Mouse (Mus musculus) heart, embryonic 16.5 days (tissue): ENCODE data around the gene Tmem217. TPM values are rescaled to one million over a fixed set of nuclear protein-coding genes. Genes with fewer than 3 reads are reported as not detected.

Experiments used
- ATAC-seq: fragments of 200-750 bp; cut with Nextera tagmentation; replicated peaks from 2 replicates; pipeline ENCODE4 v1.8.0; 2017; ENCODE audit warnings: moderate number of reproducible peaks; ENCODE audit not compliant: insufficient read depth, low FRiP score; ENCODE audit errors: extremely low read depth
- H3K27ac ChIP-seq: fragments of 300-500 bp; sonication (generic); 2 replicates; pipeline ENCODE4 v1.5.1; 2014; ENCODE audit warnings: mild to moderate bottlenecking, low read length, control low read depth, moderate library complexity
- H3K27me3 ChIP-seq: fragments of 300-500 bp; sonication (generic); 2 replicates; pipeline ENCODE4 v1.6.1; 2014; ENCODE audit warnings: low read length, mixed read lengths; ENCODE audit not compliant: control insufficient read depth, insufficient read depth
- H3K36me3 ChIP-seq: fragments of 300-500 bp; sonication (generic); 2 replicates; pipeline ENCODE4 v1.6.1; 2014; ENCODE audit not compliant: control insufficient read depth, insufficient read depth
- H3K4me1 ChIP-seq: fragments of 300-500 bp; sonication (generic); 2 replicates; pipeline ENCODE4 v1.6.1; 2014; ENCODE audit warnings: low read length, mixed read lengths; ENCODE audit not compliant: control insufficient read depth, insufficient read depth
- H3K4me2 ChIP-seq: fragments of 300-500 bp; sonication (generic); 2 replicates; pipeline ENCODE4 v1.6.1; 2014; ENCODE audit warnings: low read depth, mild to moderate bottlenecking, control low read depth, low read length
- H3K4me3 ChIP-seq: fragments of 300-500 bp; sonication (generic); 2 replicates; pipeline ENCODE4 v1.5.1; 2014; ENCODE audit warnings: mild to moderate bottlenecking, control low read depth, low read length
- H3K9ac ChIP-seq: fragments of 300-500 bp; sonication (generic); 2 replicates; pipeline ENCODE4 v1.6.1; 2014; ENCODE audit warnings: low read length, control low read depth
- H3K9me3 ChIP-seq: fragments of 300-500 bp; sonication (generic); replicated peaks from 2 replicates; pipeline ENCODE4 v1.6.1; 2016; ENCODE audit warnings: low read length; ENCODE audit not compliant: control insufficient read depth
- WGBS: fragments of 180-500 bp; shearing (Covaris S2); extraction: QIAGEN DNeasy Blood & Tissue Kit; methylation state at CpG from one replicate; pipeline ENCODE4 v1.1.7; 2014; 5-methylcytosine and 5-hydroxymethylcytosine counted together
- polyA plus RNA-seq: library from polyadenylated mRNA; unstranded; fragments of >200 nt; fragmentation: Nextera tagmentation; extraction: Ambion mirVana; gene quantifications from 2 replicates; pipeline ENCODE4 v1.2.1, GENCODE M21; 2015

The Tmem217 gene
- polyA plus RNA-seq, 1 experiment from 2014 or later = 0.85 TPM

DNA sequence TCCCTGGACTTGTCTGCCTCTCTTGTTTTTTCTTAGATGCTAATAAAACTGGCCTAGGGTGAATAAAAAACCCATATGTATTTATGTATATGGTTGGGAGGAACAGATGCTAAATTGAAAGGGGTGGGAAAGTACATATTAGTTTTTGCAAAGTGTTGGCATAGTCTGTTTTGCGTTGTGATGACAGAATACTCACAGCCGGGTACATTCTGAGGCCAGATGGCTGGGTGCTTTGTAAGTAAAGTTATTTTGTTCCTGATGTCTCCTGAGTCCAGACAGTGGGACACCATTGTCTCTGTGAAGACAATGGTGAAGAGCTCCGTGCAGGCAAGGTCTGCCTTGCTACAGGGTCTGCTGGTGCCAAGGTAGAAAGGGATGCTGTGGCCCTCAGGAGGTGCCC lies 32.6 kb upstream of the Tmem217 start:
- no peak for ATAC-seq
- Histone ChIP-seq H3K4me1 (peaks cover 9% of the 10 kb centered on the region), H3K27me3 (no peaks in the 10 kb centered on the region), H3K9me3 (no peaks in the 10 kb centered on the region), H3K27ac (peak overlapping the region; percentile 25; the same call in 1 of the 2 replicates), H3K9ac (no peak overlapping the region), H3K36me3 (peaks cover 2% of the 10 kb centered on the region; the same call in 1 of the 2 replicates), H3K4me2 (no peak overlapping the region), H3K4me3 (no peak overlapping the region)
- WGBS = 79% methylated on average over 3 of the region's 3 CpGs

DNA sequence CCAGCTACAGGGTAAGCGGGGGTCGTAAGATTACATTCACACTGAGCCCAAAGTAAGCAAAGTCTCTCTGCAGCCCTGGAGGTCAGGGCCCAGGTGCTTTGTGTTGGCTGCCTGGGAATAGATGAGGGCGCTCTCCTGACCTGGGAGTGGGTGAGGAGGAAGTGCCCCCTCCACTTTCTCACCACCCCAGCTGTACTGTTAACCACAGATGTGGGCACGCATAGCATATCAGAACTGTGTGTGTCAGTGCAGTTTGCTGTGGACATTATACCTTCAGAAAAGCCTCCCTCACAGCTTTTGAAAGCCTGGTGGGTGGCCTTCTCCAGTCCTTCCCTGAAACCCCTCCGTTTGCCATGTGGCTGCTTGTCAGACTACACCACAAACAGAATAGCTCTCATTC lies 32.1 kb upstream of the Tmem217 start:
- H3K9ac ChIP-seq = no peak overlapping the region
- no peak overlapping the region for H3K4me3 ChIP-seq
- peaks cover 2% of the 10 kb centered on the region; the same call in 1 of the 2 replicates for H3K36me3 ChIP-seq
- WGBS = 78% methylated on average over 5 of the region's 5 CpGs
- no peaks in the 10 kb centered on the region for H3K27me3 ChIP-seq
- ATAC-seq = 0 out of 2 replicates have a peak, but pooled peaks have one; percentile 29
- no peak overlapping the region for H3K4me2 ChIP-seq
- H3K27ac ChIP-seq = no peak overlapping the region
- no peaks in the 10 kb centered on the region for H3K9me3 ChIP-seq
- H3K4me1 ChIP-seq = peaks cover 5% of the 10 kb centered on the region

DNA sequence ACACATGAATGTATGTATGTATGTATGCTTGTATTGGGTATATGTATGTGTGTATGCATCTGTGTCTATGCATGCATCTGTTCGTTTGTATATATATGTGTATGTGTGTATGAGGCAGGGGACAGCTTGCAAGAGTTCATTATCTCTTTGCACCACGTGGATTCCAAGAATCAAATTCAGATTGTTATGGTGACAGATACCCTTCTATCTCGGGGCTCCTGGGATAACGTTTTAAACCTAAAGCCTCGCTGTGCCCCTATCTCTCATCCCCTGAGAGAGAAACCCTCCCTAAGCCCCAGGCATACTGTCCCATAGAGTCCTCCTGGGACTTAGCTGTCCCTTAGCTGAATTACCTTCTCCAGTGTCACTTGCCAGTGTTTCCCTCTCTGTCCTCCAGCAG lies 31.4 kb upstream of the Tmem217 start:
- 74% methylated on average over 5 of the region's 5 CpGs for WGBS
- Histone ChIP-seq H3K36me3 (peaks cover 8% of the 10 kb centered on the region), H3K9ac (no peak overlapping the region)

DNA sequence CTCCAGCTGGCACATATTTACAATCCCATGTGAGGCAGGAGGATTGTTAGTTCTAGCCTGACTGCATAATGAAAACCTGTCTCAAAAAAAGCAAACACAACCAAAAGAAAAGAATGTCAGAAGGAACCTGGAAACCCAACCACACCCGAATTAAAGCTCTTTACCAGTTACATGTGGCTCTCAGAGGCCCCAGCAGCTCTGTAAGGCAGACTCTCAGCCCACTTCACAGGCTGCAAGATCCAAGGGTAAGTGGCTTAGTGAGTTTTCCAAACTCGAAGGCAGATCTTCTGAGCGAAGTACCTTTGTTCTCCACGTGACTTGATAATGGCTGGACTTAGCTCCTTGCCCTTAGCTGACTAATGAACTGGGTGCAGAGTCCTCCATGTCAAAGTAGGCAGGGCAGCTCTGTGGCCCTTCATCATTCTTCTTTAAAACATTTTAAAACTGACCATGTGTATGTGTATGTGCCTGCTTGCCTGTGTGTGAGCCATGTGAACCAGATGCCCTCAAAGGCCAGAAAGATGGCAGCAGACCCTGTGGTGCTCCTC lies 27.5 kb upstream of the Tmem217 start:
- H3K4me1 ChIP-seq = peaks cover 8% of the 10 kb centered on the region
- no peak overlapping the region for H3K27ac ChIP-seq
- WGBS = 71% methylated on average over 4 of the region's 4 CpGs
- H3K9ac ChIP-seq = no peak overlapping the region
- ATAC-seq = no peak
- no peak overlapping the region for H3K4me3 ChIP-seq
- no peak overlapping the region for H3K4me2 ChIP-seq
- H3K36me3 ChIP-seq = peaks cover 18% of the 10 kb centered on the region
- H3K27me3 ChIP-seq = no peaks in the 10 kb centered on the region
- no peaks in the 10 kb centered on the region for H3K9me3 ChIP-seq

More for the DNA sequence above, 31.4 kb upstream of the Tmem217 start:
- Histone ChIP-seq H3K4me1 (no peaks in the 10 kb centered on the region), H3K4me3 (no peak overlapping the region), H3K27me3 (no peaks in the 10 kb centered on the region), H3K27ac (no peak overlapping the region), H3K4me2 (no peak overlapping the region), H3K9me3 (no peaks in the 10 kb centered on the region)
- no peak for ATAC-seq

DNA sequence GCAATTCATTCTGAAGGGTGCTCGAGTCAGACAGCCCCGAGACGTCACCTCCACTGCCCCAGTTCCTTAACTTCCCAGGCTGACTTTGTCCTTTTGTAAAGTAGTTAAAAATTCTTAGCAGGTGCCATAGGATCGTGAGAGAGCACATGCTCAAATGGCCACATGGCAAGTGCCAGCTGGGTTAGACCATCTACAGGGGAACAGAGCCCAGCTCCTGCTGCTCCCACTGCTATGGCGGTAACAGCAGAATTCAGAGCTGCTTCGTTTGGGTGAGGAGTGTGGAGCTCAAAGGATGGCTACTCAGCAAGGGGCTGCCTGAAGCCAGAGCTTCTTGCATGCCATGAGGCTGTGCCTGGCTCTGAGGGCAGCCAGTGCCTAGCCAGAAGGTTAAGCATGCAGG lies 17.6 kb upstream of the Tmem217 start:
- WGBS = 88% methylated on average over 6 of the region's 6 CpGs
- Histone ChIP-seq H3K4me3 (no peak overlapping the region), H3K4me2 (no peak overlapping the region), H3K27ac (no peak overlapping the region), H3K27me3 (no peaks in the 10 kb centered on the region), H3K36me3 (peaks cover 28% of the 10 kb centered on the region), H3K4me1 (peaks cover under 1% of the 10 kb centered on the region; the same call in 1 of the 2 replicates), H3K9ac (no peak overlapping the region), H3K9me3 (no peaks in the 10 kb centered on the region)
- ATAC-seq = no peak

DNA sequence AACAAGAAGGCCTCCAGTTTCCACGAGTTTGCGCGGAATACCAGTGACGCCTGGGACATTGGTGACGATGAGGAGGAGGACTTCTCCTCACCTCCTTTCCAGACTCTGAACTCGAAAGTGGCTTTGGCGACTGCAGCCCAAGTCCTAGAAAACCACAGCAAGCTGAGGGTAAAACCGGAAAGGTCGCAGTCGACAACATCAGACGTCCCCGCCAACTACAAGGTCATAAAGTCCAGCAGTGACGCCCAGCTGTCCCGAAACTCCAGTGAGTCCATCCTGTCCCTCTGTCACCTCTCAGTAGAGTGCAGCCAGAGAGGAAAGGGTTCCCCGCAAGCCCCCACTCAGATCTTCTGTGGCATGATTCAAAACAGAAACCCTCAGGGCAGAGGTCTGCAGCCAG lies 16.2 kb upstream of the Tmem217 start:
- 86% methylated on average over 15 of the region's 15 CpGs for WGBS

DNA sequence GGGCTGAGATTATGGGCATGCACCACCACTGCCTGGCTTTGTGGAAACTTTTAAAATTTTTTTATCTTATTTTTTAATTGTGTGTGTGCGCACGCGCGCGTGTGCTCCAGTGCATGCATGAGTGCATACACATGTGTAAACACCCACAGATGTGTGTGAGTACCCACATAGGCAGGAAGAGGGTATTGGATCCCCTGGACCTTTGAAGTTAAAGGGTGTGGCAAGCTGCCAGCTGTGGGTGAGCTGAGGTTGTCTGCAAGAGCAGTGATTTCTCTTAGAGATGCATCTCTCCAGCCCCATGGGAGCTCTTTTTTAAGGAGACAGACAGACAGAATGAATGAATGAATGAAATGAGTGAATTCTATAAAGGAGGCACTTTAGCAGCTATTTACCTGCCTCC lies 13.3 kb upstream of the Tmem217 start:
- no peaks in the 10 kb centered on the region for H3K9me3 ChIP-seq
- no peak overlapping the region for H3K9ac ChIP-seq
- no peak overlapping the region for H3K4me2 ChIP-seq
- no peaks in the 10 kb centered on the region for H3K4me1 ChIP-seq
- no peak overlapping the region for H3K4me3 ChIP-seq
- H3K36me3 ChIP-seq = peaks cover 15% of the 10 kb centered on the region
- H3K27me3 ChIP-seq = no peaks in the 10 kb centered on the region
- no peak overlapping the region for H3K27ac ChIP-seq
- WGBS = 96% methylated on average over 5 of the region's 5 CpGs
- no peak for ATAC-seq

More for the DNA sequence above, 16.2 kb upstream of the Tmem217 start:
- H3K36me3 ChIP-seq = peaks cover 29% of the 10 kb centered on the region
- H3K4me1 ChIP-seq = no peaks in the 10 kb centered on the region
- H3K9ac ChIP-seq = no peak overlapping the region
- no peaks in the 10 kb centered on the region for H3K9me3 ChIP-seq
- no peak for ATAC-seq
- no peaks in the 10 kb centered on the region for H3K27me3 ChIP-seq
- no peak overlapping the region for H3K4me3 ChIP-seq
- no peak overlapping the region for H3K27ac ChIP-seq
- no peak overlapping the region for H3K4me2 ChIP-seq

DNA sequence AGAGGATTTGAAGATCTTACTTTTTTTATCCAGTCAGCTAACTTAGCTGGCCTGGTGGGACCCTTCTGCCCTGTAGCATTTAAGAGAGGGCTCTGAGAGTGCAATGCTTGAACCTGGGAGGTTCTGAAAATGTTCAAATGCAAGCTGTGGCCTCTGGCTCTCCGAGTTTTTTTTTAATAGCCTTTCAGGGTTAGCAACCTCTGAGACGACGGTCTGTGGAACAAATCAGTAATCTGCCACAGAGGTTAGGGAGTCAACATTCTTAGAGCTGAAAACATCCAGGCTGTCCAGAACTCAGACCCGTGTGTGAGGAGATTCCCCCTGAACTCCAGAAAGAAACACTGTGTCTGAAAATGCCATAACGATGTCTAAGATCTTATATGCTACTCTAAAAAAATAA lies 6.3 kb upstream of the Tmem217 start:
- no peak for ATAC-seq
- no peak overlapping the region for H3K4me3 ChIP-seq
- H3K9me3 ChIP-seq = peaks cover 3% of the 10 kb centered on the region; the same call in 1 of the 2 replicates
- peaks cover 10% of the 10 kb centered on the region for H3K4me1 ChIP-seq
- WGBS = 76% methylated on average over 5 of the region's 5 CpGs
- H3K9ac ChIP-seq = no peak overlapping the region
- H3K27me3 ChIP-seq = no peaks in the 10 kb centered on the region
- peaks cover 8% of the 10 kb centered on the region; the same call in 1 of the 2 replicates for H3K36me3 ChIP-seq
- no peak overlapping the region for H3K4me2 ChIP-seq
- no peak overlapping the region for H3K27ac ChIP-seq

DNA sequence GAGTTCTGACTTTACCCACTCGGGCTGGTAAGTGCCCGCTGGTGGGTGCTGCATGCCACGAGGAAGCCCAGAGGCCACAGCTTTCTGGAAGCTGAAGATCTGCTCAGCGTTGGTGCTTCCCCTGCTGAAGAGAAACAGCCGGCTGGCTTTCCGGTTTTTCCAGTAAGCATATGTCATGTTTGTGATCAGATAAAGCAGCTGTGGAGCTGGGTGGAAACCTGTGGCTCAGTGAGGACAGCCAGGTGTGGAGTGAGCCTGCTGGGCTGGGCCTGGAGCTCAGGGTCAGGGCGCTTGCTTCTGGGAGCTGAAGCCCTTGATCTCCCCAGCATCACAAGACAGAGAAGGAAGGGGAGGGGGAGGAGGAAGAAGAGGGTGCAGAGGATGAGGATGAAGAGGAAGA lies 4.7 kb upstream of the Tmem217 start:
- Histone ChIP-seq H3K4me1 (peaks cover 10% of the 10 kb centered on the region), H3K4me2 (no peak overlapping the region), H3K27ac (peak overlapping the region; percentile 54; the same call in 1 of the 2 replicates), H3K36me3 (peaks cover 4% of the 10 kb centered on the region; the same call in 1 of the 2 replicates), H3K27me3 (no peaks in the 10 kb centered on the region), H3K9me3 (peaks cover 3% of the 10 kb centered on the region; the same call in 1 of the 2 replicates), H3K9ac (no peak overlapping the region), H3K4me3 (no peak overlapping the region)
- ATAC-seq = no peak
- WGBS = 56% methylated on average over 7 of the region's 7 CpGs
